Mouse (Mus musculus) hindbrain, embryonic 16.5 days (tissue): ENCODE results near the gene Rangap1. TPM values are rescaled to one million over a fixed set of nuclear protein-coding genes. Genes with fewer than 3 reads are reported as not detected.

Experiments used
- ATAC-seq: fragments of 200-750 bp; cut with Nextera tagmentation; 2 replicates; pipeline ENCODE4 v1.8.0; 2017; ENCODE audit warnings: moderate TSS enrichment, moderate library complexity
- H3K27ac ChIP-seq: fragments of 300-500 bp; sonication (generic); 2 replicates; pipeline ENCODE4 v1.5.1; 2014; ENCODE audit warnings: low read depth, mild to moderate bottlenecking, control low read depth, low read length, moderate library complexity
- H3K27me3 ChIP-seq: fragments of 300-500 bp; sonication (generic); replicated peaks from 2 replicates; pipeline ENCODE4 v1.6.1; 2014; ENCODE audit warnings: low read length; ENCODE audit not compliant: control insufficient read depth, insufficient read depth
- H3K36me3 ChIP-seq: fragments of 300-500 bp; sonication (generic); 2 replicates; pipeline ENCODE4 v1.6.1; 2014; ENCODE audit warnings: mild to moderate bottlenecking, low read length, moderate library complexity, mixed read lengths; ENCODE audit not compliant: control insufficient read depth, insufficient read depth
- H3K4me1 ChIP-seq: fragments of 300-500 bp; sonication (generic); 2 replicates; pipeline ENCODE4 v1.6.1; 2014; ENCODE audit warnings: low read depth, low read length; ENCODE audit not compliant: control insufficient read depth, insufficient read depth
- H3K4me2 ChIP-seq: fragments of 300-500 bp; sonication (generic); 2 replicates; pipeline ENCODE4 v1.6.1; 2014; ENCODE audit warnings: mild to moderate bottlenecking, low read length, control low read depth, moderate library complexity
- H3K4me3 ChIP-seq: fragments of 300-500 bp; sonication (generic); 2 replicates; pipeline ENCODE4 v1.5.1; 2014; ENCODE audit warnings: mild to moderate bottlenecking, low read length, control low read depth, moderate library complexity
- H3K9ac ChIP-seq: fragments of 300-500 bp; sonication (generic); 2 replicates; pipeline ENCODE4 v1.6.1; 2014; ENCODE audit warnings: low read depth, mild to moderate bottlenecking, control low read depth, low read length, moderate library complexity
- H3K9me3 ChIP-seq: fragments of 300-500 bp; sonication (generic); 2 replicates; pipeline ENCODE4 v1.6.1; 2014; ENCODE audit warnings: mild to moderate bottlenecking, low read length, moderate library complexity; ENCODE audit not compliant: control insufficient read depth
- whole genome bisulfite sequencing: fragments of 180-500 bp; shearing (Covaris S2); extraction: QIAGEN DNeasy Blood & Tissue Kit; methylation state at CpG from one replicate; pipeline ENCODE4 v1.1.7; 2014; 5-methylcytosine and 5-hydroxymethylcytosine counted together
- polyA plus RNA-seq: library from polyadenylated mRNA; unstranded; fragments of >200 nt; fragmentation: Nextera tagmentation; extraction: Ambion mirVana; gene quantifications from 2 replicates; pipeline ENCODE4 v1.2.1, GENCODE M21; 2015

Gene Rangap1
- polyA plus RNA-seq, 1 experiment from 2014 or later = 165 TPM

DNA sequence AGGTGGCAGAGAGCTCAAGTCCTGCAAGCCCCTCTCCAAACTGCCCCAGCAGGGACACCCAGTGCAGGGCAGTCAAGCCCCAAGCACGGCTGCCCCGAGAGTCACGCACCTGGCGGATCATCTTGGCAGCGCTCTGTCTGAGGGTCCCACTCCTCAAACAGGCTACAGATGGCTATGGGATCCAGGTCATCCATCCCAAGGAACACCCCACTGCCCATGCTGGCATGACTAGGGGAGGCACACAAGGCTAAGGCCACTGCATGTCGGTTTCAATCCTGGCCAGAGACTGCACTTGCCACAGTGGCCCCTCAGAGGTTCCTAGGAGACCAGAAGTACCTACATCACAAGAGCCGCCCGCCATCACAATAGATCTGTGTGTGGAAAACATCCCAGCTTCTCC lies 19.4 kb downstream of the Rangap1 start:
- 99% methylated on average over 8 of the region's 8 CpGs for WGBS
- no peak overlapping the region for H3K4me2 ChIP-seq
- peaks cover 17% of the 10 kb centered on the region for H3K4me1 ChIP-seq
- no peaks in the 10 kb centered on the region for H3K27me3 ChIP-seq
- no peak overlapping the region for H3K4me3 ChIP-seq
- H3K36me3 ChIP-seq = peaks cover 16% of the 10 kb centered on the region
- ATAC-seq = no peak
- H3K27ac ChIP-seq = no peak overlapping the region
- H3K9me3 ChIP-seq = no peaks in the 10 kb centered on the region
- no peak overlapping the region for H3K9ac ChIP-seq

DNA sequence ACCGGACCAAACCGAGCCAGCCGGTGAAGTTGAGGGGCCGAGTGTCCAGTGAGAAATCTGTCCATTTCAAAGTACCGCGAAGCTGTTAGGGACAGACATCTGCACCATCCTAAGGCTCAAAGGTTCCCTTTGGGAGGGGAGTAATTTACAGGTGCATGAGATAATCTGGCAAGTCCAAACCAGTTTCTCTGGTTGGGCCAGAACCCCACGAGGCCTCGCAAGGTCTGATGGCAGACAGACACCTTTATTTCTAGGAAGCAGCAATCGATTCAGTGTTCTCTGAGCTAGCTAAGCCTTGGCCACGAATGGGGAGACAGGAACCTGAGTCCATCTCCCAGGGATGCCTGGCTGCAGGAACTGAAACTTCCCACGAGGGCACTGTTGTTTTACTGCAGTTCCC lies 21.7 kb downstream of the Rangap1 start:
- Histone ChIP-seq H3K4me2 (no peak overlapping the region), H3K4me3 (no peak overlapping the region), H3K27me3 (no peaks in the 10 kb centered on the region), H3K4me1 (peaks cover 12% of the 10 kb centered on the region), H3K9ac (no peak overlapping the region), H3K27ac (no peak overlapping the region), H3K36me3 (peaks cover 32% of the 10 kb centered on the region), H3K9me3 (no peaks in the 10 kb centered on the region)
- ATAC-seq = no peak
- 96% methylated on average over 11 of the region's 11 CpGs for WGBS

DNA sequence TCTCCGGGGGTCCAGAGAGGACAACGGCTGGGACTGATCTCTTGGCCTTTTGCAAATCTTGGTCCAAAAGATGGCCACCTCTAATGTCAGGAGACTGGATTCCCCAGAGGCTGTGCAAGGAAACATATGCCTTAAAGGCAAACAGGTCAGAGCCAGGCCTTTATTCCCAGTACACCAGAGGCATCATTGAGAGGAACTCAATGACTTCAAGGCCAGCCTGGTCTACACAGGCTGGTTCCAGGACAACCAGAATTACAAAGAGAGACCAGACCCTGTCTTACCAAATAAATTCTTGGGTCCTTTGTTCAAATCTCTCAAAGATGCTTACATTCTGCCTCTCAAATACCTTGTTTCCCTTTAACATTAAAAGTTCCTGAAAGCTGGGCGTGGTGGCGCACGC lies 23.0 kb downstream of the Rangap1 start:
- peaks cover 32% of the 10 kb centered on the region for H3K36me3 ChIP-seq
- no peak overlapping the region for H3K4me2 ChIP-seq
- no peaks in the 10 kb centered on the region for H3K27me3 ChIP-seq
- no peak overlapping the region for H3K9ac ChIP-seq
- ATAC-seq = no peak
- 96% methylated on average over 5 of the region's 5 CpGs for WGBS
- H3K4me1 ChIP-seq = peaks cover 6% of the 10 kb centered on the region
- no peaks in the 10 kb centered on the region for H3K9me3 ChIP-seq
- H3K27ac ChIP-seq = no peak overlapping the region
- no peak overlapping the region for H3K4me3 ChIP-seq

DNA sequence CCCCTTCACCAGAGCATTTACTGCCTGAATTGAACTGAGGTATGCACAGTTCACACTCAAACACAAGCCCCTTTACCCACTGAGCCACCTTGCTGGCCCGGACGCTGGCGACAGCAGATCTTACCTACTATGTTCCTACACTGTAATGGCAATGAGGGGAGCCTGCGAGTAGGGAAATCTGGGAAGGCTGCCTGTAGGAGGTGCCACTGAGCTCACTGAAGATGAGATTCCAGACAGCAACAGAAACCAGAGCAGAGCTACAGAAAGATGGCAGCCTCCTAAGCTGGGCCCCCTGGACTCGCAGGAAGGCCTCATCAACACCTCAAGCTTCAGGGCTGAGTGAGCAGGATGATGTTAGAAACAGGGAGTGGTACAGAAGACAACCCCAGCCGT lies 26.2 kb downstream of the Rangap1 start:
- H3K4me3 ChIP-seq = no peak overlapping the region
- peaks cover 45% of the 10 kb centered on the region for H3K36me3 ChIP-seq
- H3K27me3 ChIP-seq = no peaks in the 10 kb centered on the region
- H3K27ac ChIP-seq = peak overlapping the region; percentile 19
- WGBS = 90% methylated on average over 6 of the region's 6 CpGs
- no peak for ATAC-seq
- no peak overlapping the region for H3K9ac ChIP-seq
- no peaks in the 10 kb centered on the region for H3K9me3 ChIP-seq
- no peak overlapping the region for H3K4me2 ChIP-seq
- peaks cover 6% of the 10 kb centered on the region for H3K4me1 ChIP-seq

DNA sequence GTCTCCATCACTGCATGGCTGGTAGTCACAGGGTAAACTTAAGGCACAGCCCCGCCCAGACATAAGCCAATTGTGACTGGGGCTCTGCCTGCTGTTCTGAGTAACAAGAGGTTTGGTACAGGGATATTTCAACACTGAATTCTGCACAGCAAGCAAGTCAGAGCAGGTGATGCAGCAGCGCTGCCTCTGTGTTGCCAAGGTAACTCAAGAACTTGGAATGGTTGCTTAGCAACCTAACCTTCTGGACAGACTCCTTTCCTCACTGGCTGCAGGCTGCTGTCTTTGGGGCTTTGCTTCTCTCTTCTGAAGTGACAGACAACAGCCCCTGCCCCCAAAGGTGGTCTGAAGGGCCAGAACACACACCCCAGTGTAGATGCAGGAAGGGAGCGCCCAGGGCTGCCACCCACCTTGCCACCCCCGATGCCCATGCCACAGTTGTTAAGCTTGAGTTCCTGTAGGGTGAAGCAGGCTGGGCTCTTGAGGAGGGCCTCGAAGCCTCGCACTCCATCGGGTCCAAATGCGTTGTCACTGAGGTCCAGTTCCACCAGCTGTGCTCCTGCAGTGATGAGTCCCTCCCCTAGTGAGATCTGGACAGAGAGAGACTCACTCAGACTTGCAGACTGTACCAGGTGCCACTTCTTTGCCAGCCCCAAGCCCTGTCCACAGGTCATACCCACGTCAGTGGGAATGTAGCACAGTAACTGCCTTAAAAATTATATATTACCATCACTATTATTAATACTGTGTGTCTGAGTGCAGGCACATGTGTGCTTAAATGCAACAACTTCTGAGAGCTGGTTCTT lies 26.8 kb downstream of the Rangap1 start:
- ATAC-seq = peak; percentile 93
- H3K4me1 ChIP-seq = peaks cover 6% of the 10 kb centered on the region
- H3K27ac ChIP-seq = peak overlapping the region; percentile 73
- peaks cover 49% of the 10 kb centered on the region for H3K36me3 ChIP-seq
- H3K4me3 ChIP-seq = no peak overlapping the region
- no peak overlapping the region; the same call in 1 of the 2 replicates for H3K9ac ChIP-seq
- no peak overlapping the region for H3K4me2 ChIP-seq
- H3K9me3 ChIP-seq = no peaks in the 10 kb centered on the region
- 78% methylated on average over 9 of the region's 9 CpGs for WGBS
- H3K27me3 ChIP-seq = no peaks in the 10 kb centered on the region

DNA sequence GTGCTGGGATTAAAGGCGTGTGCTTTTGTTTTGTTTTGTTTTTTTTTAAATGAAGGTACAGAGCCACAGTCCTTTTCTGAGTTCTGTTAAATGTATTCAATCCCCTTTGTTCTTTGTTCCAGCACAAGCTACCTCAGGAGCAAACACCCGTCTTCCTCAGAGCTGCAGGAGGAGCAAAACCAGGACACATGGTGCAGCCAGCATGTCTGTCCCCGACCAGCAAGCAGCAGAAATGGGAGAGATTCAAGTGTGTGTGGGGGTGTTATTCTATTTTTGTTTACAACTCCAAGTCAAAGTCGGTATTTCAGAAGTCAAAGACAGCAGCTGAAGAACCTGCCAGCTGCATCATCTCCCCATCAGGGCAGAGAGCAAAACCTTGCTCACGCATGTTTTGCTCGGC lies 31.6 kb downstream of the Rangap1 start:
- H3K27ac ChIP-seq = no peak overlapping the region
- no peak overlapping the region for H3K9ac ChIP-seq
- no peaks in the 10 kb centered on the region for H3K9me3 ChIP-seq
- ATAC-seq = no peak
- H3K4me3 ChIP-seq = no peak overlapping the region
- H3K36me3 ChIP-seq = peaks cover 58% of the 10 kb centered on the region
- H3K4me2 ChIP-seq = no peak overlapping the region
- 89% methylated on average over 6 of the region's 6 CpGs for WGBS
- H3K27me3 ChIP-seq = no peaks in the 10 kb centered on the region
- H3K4me1 ChIP-seq = peaks cover 6% of the 10 kb centered on the region

DNA sequence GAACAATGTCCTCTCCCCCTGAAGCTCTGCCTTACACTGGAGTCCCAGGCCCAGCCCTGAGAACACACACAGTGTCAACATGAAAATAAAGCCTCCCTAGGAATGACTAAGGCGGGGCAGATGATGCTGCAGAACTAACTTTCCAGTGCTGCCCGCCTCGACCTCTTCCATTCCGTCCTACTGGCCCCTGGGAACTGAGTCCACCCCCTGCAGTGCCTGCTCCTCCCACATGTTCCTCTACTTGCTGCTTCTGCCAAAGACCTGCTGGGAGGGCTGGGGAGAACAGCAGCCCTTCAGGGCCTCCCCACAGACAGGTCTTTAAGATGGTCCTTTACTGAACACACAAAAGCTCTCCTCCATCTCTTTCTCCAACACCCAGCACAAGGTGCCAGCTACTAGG lies 34.5 kb downstream of the Rangap1 start:
- H3K4me3 ChIP-seq = no peak overlapping the region
- H3K4me1 ChIP-seq = no peaks in the 10 kb centered on the region
- peaks cover 63% of the 10 kb centered on the region for H3K36me3 ChIP-seq
- H3K9ac ChIP-seq = no peak overlapping the region
- WGBS = 69% methylated on average over 4 of the region's 4 CpGs
- H3K4me2 ChIP-seq = no peak overlapping the region
- ATAC-seq = no peak
- H3K27me3 ChIP-seq = no peaks in the 10 kb centered on the region
- no peak overlapping the region for H3K27ac ChIP-seq
- H3K9me3 ChIP-seq = no peaks in the 10 kb centered on the region

DNA sequence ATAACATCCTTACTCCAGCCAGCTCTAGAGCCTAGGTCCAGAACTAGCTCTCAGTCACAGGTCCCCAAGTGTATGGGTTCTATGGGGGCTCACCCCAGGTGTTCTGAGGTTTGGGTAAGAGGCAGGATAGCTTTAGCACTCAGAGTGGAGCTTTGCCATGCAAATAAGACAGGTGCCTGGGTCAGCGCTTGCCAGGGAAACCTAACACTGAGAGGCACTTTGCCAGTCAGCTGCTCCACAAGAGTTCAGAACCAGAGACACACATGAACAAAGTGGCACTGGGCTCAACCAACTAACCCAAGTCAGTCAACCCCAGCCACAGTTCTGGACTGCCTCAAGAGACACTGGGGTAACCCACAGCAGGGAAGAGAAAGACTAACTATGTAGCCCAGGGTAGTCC lies 35.6 kb downstream of the Rangap1 start:
- Histone ChIP-seq H3K36me3 (peaks cover 68% of the 10 kb centered on the region), H3K9ac (no peak overlapping the region), H3K27me3 (no peaks in the 10 kb centered on the region), H3K4me2 (no peak overlapping the region), H3K4me1 (no peaks in the 10 kb centered on the region), H3K27ac (no peak overlapping the region), H3K9me3 (no peaks in the 10 kb centered on the region), H3K4me3 (no peak overlapping the region)
- ATAC-seq = no peak
- WGBS = 100% methylated on average over 1 of the region's 1 CpGs

DNA sequence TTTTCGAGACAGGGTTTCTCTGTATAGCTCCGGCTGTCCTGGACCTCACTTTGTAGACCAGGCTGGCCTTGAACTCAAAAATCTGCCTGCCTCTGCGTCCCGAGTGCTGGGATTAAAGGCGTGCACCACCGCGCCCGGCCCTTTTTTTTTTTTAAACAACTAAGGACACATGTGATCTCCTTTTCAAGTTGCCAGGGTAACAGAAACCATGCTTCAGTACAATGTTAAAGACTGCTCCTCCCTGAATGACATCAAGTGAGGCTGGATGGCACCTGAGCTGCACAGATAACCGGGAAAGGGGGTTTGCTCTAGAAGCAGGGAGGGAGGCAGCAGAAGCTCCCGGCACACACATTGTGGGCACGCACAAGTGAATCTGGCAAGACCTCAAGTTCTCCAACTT lies 36.3 kb downstream of the Rangap1 start:
- Histone ChIP-seq H3K4me3 (no peak overlapping the region), H3K27me3 (no peaks in the 10 kb centered on the region), H3K9ac (no peak overlapping the region), H3K9me3 (no peaks in the 10 kb centered on the region), H3K4me2 (no peak overlapping the region), H3K36me3 (peaks cover 67% of the 10 kb centered on the region), H3K4me1 (no peaks in the 10 kb centered on the region), H3K27ac (no peak overlapping the region)
- no peak for ATAC-seq
- 91% methylated on average over 11 of the region's 11 CpGs for WGBS
